Mouse (Mus musculus) heart, postnatal 0 days (tissue): ENCODE results near the gene Slamf9. TPM values are rescaled to one million over a fixed set of nuclear protein-coding genes. Genes with fewer than 3 reads are reported as not detected.

Experiments
- ATAC-seq: fragments of 200-750 bp; cut with Nextera tagmentation; 2 replicates; pipeline ENCODE4 v1.8.0; 2017; ENCODE audit warnings: low read depth, moderate number of reproducible peaks, moderate library complexity; ENCODE audit not compliant: insufficient read depth
- DNase-seq: peaks from one replicate; pipeline ENCODE4 v3.0.0-alpha.2; 2016; ENCODE audit warnings: low spot score
- H3K27ac ChIP-seq: fragments of 300-500 bp; sonication (generic); 2 replicates; pipeline ENCODE4 v1.5.1; 2014; ENCODE audit warnings: low read depth, mild to moderate bottlenecking
- H3K27me3 ChIP-seq: fragments of 300-500 bp; sonication (generic); 2 replicates; pipeline ENCODE4 v1.6.1; 2014; ENCODE audit warnings: low read length, mixed read lengths; ENCODE audit not compliant: control insufficient read depth, insufficient read depth
- H3K36me3 ChIP-seq: fragments of 300-500 bp; sonication (generic); replicated peaks from 2 replicates; pipeline ENCODE4 v1.6.1; 2014; ENCODE audit warnings: low read length, mixed read lengths; ENCODE audit not compliant: control insufficient read depth, insufficient read depth
- H3K4me1 ChIP-seq: fragments of 300-500 bp; sonication (generic); 2 replicates; pipeline ENCODE4 v1.6.1; 2014; ENCODE audit warnings: antibody characterized with exemption; ENCODE audit not compliant: control insufficient read depth, insufficient read depth
- H3K4me2 ChIP-seq: fragments of 300-500 bp; sonication (generic); 2 replicates; pipeline ENCODE4 v1.6.1; 2014; ENCODE audit warnings: low read depth, mild to moderate bottlenecking, low read length, moderate library complexity
- H3K4me3 ChIP-seq: fragments of 300-500 bp; sonication (generic); 2 replicates; pipeline ENCODE4 v1.5.1; 2014; ENCODE audit warnings: low read depth, low read length
- H3K9ac ChIP-seq: fragments of 300-500 bp; sonication (generic); replicated peaks from 2 replicates; pipeline ENCODE4 v1.6.1; 2014; ENCODE audit warnings: low read depth, low read length, mixed read lengths
- H3K9me3 ChIP-seq: fragments of 300-500 bp; sonication (generic); replicated peaks from 2 replicates; pipeline ENCODE4 v1.6.1; 2016; ENCODE audit warnings: low read length; ENCODE audit not compliant: control insufficient read depth
- CTCF ChIP-seq: IDR thresholded peaks from 2 replicates; pipeline ENCODE4 v1.5.1; 2016; ENCODE audit warnings: antibody characterized with exemption, control low read depth, low read depth
- EP300 ChIP-seq: IDR thresholded peaks from 2 replicates; pipeline ENCODE4 v1.6.1; 2016; ENCODE audit warnings: antibody characterized with exemption, low read depth
- WGBS: fragments of 180-500 bp; shearing (Covaris S2); extraction: QIAGEN DNeasy Blood & Tissue Kit; methylation state at CpG from one replicate; pipeline ENCODE4 v1.1.7; 2014; 5-methylcytosine and 5-hydroxymethylcytosine counted together
- polyA plus RNA-seq: library from polyadenylated mRNA; unstranded; fragments of >200 nt; fragmentation: Nextera tagmentation; extraction: Ambion mirVana; gene quantifications from 2 replicates; pipeline ENCODE4 v1.2.1, GENCODE M21; 2015
- total RNA-seq: library from RNA; depleted of rRNA; stranded (reverse); fragments of >200 nt; gene quantifications from 2 replicates; pipeline ENCODE4 v1.2.3, GENCODE M21; 2014; ENCODE audit warnings: low replicate concordance

Slamf9 gene
- total and polyA plus RNA-seq, 2 experiments from 2014 or later: 1.9 to 2.0 TPM

- H3K4me1 ChIP-seq: no peaks in the 10 kb centered on the region; the same call in 1 of the 2 replicates
- H3K4me2 ChIP-seq: peak overlapping the region; percentile 68
- H3K4me3 ChIP-seq: peak overlapping the region; percentile 39
- 3% methylated on average over 10 of the region's 10 CpGs for WGBS
- no peak overlapping the region; the same call in 1 of the 2 replicates for H3K9ac ChIP-seq
- H3K27me3 ChIP-seq: peaks cover 8% of the 10 kb centered on the region; the same call in 1 of the 2 replicates
- no peak overlapping the region for H3K27ac ChIP-seq
- TF ChIP-seq CTCF (peak; percentile 96), EP300 (no peak)
- no peaks in the 10 kb centered on the region for H3K9me3 ChIP-seq
- ATAC-seq (peak; percentile 64), DNase-seq (peak; percentile 36)
- H3K36me3 ChIP-seq: no peaks in the 10 kb centered on the region
Measured at GRCm38 (mm10) chr1:172490261-172490661, 15.1 kb downstream of the Slamf9 start.

DNA sequence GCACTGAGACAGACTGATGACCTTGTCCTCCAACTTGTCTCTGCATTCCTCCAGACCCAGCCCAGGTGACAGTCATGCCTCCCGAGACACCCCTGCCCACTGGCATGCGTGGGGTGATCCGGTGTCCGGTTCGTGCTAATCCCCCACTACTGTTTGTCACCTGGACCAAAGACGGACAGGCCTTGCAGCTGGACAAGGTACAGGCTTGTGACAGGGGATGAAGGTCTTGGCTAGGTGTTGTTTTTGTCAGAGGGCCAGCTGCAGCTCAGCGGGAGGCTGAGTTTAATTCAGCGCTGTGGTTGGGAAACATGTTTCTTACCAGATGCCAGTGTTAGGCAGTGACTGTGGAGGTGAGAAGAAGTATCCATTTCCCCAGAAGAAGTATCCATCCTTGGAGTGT, 16.9 kb downstream of the Slamf9 start:
- DNase-seq: no peak
- Histone ChIP-seq H3K4me2 (no peak overlapping the region), H3K4me3 (no peak overlapping the region), H3K9me3 (no peaks in the 10 kb centered on the region), H3K9ac (no peak overlapping the region), H3K27ac (no peak overlapping the region), H3K27me3 (peaks cover 5% of the 10 kb centered on the region; the same call in 1 of the 2 replicates), H3K4me1 (no peaks in the 10 kb centered on the region; the same call in 1 of the 2 replicates), H3K36me3 (no peaks in the 10 kb centered on the region)
- WGBS: 77% methylated on average over 8 of the region's 8 CpGs
- TF ChIP-seq CTCF: no peak
- no peak for TF ChIP-seq EP300
- no peak for ATAC-seq

GRCm38 (mm10) chr1:172493516-172493915, 18.4 kb downstream of the Slamf9 start:
- ATAC-seq: no peak
- WGBS: 42% methylated on average over 6 of the region's 6 CpGs
- Histone ChIP-seq H3K9ac (no peak overlapping the region), H3K4me1 (no peaks in the 10 kb centered on the region; the same call in 1 of the 2 replicates), H3K9me3 (no peaks in the 10 kb centered on the region), H3K36me3 (no peaks in the 10 kb centered on the region), H3K27me3 (peaks cover 5% of the 10 kb centered on the region; the same call in 1 of the 2 replicates), H3K27ac (no peak overlapping the region), H3K4me3 (no peak overlapping the region), H3K4me2 (no peak overlapping the region)
- TF ChIP-seq CTCF: no peak
- TF ChIP-seq EP300: no peak
- no peak for DNase-seq

- Histone ChIP-seq H3K9me3 (no peaks in the 10 kb centered on the region), H3K4me2 (no peak overlapping the region), H3K36me3 (no peaks in the 10 kb centered on the region), H3K4me1 (peaks cover 6% of the 10 kb centered on the region; the same call in 1 of the 2 replicates), H3K27me3 (no peaks in the 10 kb centered on the region), H3K4me3 (no peak overlapping the region), H3K27ac (no peak overlapping the region), H3K9ac (no peak overlapping the region)
- DNase-seq (no peak), ATAC-seq (no peak)
- TF ChIP-seq EP300: no peak
- TF ChIP-seq CTCF: no peak
- 73% methylated on average over 17 of the region's 17 CpGs for WGBS
Measured at GRCm38 (mm10) chr1:172496030-172496429, 20.9 kb downstream of the Slamf9 start.

DNA sequence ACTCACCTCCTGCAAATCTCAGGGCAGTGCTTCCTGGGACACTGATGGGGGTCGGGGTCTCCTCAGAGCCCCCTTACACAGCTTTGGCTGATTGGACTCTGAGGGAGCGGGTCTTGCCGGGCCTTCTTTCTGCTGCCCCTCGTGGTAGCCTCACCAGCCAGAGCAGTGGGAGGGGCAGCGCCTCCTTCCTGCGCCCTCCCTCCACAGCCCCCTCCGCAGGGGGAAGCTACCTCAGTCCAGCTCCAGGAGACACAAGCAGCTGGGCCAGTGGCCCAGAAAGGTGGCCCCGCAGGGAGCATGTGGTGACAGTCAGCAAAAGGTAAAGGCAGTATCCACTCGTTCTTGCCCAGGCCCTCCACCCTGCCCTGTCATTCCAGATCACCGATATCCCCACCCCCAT, 22.3 kb downstream of the Slamf9 start:
- Histone ChIP-seq H3K4me2 (no peak overlapping the region), H3K9ac (no peak overlapping the region), H3K4me3 (no peak overlapping the region), H3K9me3 (no peaks in the 10 kb centered on the region), H3K27me3 (no peaks in the 10 kb centered on the region), H3K4me1 (peaks cover 15% of the 10 kb centered on the region), H3K36me3 (no peaks in the 10 kb centered on the region), H3K27ac (no peak overlapping the region)
- ATAC-seq (no peak), DNase-seq (no peak)
- no peak for TF ChIP-seq EP300
- 70% methylated on average over 10 of the region's 10 CpGs for WGBS
